12 mouse cellular contexts compared by ENCODE assay signal in the genomic region with DNA sequence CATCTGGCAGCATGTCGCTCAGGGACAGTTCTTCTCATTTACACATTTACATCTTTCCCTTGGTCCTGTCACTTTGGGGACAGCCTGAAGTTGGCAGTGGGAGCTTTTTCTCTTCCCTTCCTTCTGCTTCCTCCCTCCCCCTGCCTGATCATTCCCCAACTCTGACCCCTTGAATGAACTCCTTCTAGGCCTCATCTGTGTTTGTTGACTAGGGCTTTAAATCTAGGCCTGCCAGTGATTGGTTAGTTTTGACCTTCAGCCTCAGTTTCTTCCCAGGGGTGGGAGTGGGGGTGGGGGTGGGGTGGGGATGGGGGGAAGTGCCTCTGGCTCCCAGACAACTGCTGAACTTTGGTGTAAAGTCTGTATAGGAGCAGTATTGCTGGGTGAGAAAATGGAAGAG.
"Had no signal": no experiment of that assay in that cellular context is flagged by ENCODE, and none has a peak within 500 bp of the region (broad histone marks: within the 10 kb centered on the region; RNA-seq: fewer than 3 reads in every experiment).

No protein-coding gene starts in this region.

- H3K4me1 ChIP-seq: limb, embryonic 12.5 days; liver, embryonic 13.5 days; lung, embryonic 15.5 days; midbrain, embryonic 15.5 days; stomach, embryonic 15.5 days had no signal

- H3K4me3 ChIP-seq: limb, embryonic 12.5 days; liver, embryonic 13.5 days; lung, embryonic 15.5 days; midbrain, embryonic 15.5 days; stomach, embryonic 15.5 days had no signal

- H3K27ac ChIP-seq: limb, embryonic 12.5 days; liver, embryonic 13.5 days; lung, embryonic 15.5 days; midbrain, embryonic 15.5 days; stomach, embryonic 15.5 days had no signal

- H3K9me3 ChIP-seq: limb, embryonic 12.5 days; liver, embryonic 13.5 days; lung, embryonic 15.5 days; midbrain, embryonic 15.5 days; stomach, embryonic 15.5 days had no signal

- ATAC-seq: liver, postnatal 0 days; midbrain, embryonic 15.5 days had no signal

- DNase-seq: kidney, postnatal 25 days; liver; liver, embryonic 13.5 days; liver, postnatal 0 days; lung, postnatal 14 days; right cerebral cortex, postnatal 14 days; thymus, adult 2 months; thymus, postnatal 25 days had no signal

- H3K9ac ChIP-seq: limb, embryonic 12.5 days; liver, embryonic 13.5 days; liver, postnatal 0 days; lung, embryonic 15.5 days; midbrain, embryonic 15.5 days; stomach, embryonic 15.5 days had no signal

- H3K27me3 ChIP-seq: limb, embryonic 12.5 days; liver, embryonic 13.5 days; lung, embryonic 15.5 days; midbrain, embryonic 15.5 days; stomach, embryonic 15.5 days had no signal

- H3K36me3 ChIP-seq: liver, embryonic 13.5 days; stomach, embryonic 15.5 days had no signal

- H3K4me2 ChIP-seq: limb, embryonic 12.5 days; liver, embryonic 13.5 days; lung, embryonic 15.5 days; midbrain, embryonic 15.5 days; stomach, embryonic 15.5 days had no signal
